Comparison of ENCODE assay signal across 13 mouse cellular contexts in genomic region chr13:108263042-108263441, GRCm38 (mm10). TPM values are rescaled to one million over a fixed set of nuclear protein-coding genes. Genes with fewer than 3 reads are reported as not detected.
DNase-seq lines count a peak whose midpoint lies in the region; ATAC-seq and TF ChIP-seq lines count a peak whose summit lies in the region.
"Had no signal": no experiment of that assay in that cellular context is flagged by ENCODE, and none has a peak within 500 bp of the region (broad histone marks: within the 10 kb centered on the region; RNA-seq: fewer than 3 reads in every experiment).

No protein-coding gene starts in this region.

- no peak overlapping the region for H3K4me3 ChIP-seq in lung, adult 2 months (replicated peaks; ENCODE audit: extremely low read depth, low read depth, low read length)
- H3K4me3 ChIP-seq: megakaryocyte, embryonic 14.5 days; neural tube, embryonic 13.5 days had no signal

- no peak for TF ChIP-seq POLR2A in lung, adult 2 months (IDR thresholded peaks at IDR 0.05; ENCODE audit: borderline replicate concordance, extremely low read depth, low read depth, low read length)

- TF ChIP-seq CTCF in lung, adult 2 months (IDR thresholded peaks at IDR 0.05; ENCODE audit: insufficient read depth, low read length): no peak

- no peaks in the 10 kb centered on the region for H3K4me1 ChIP-seq in lung, adult 2 months (ENCODE audit: control insufficient read depth, insufficient read depth, low read length)
- H3K4me1 ChIP-seq: neural tube, embryonic 13.5 days had no signal

- no peak for DNase-seq in frontal cortex, postnatal 36 days (ENCODE audit: low spot score in 2 of 2)
- DNase-seq in lung, postnatal 10 days: peak; percentile 17
- DNase-seq in lung, adult 2 months: no peak
- DNase-seq in adipocyte (ENCODE audit: low spot score): peak; percentile 12
- DNase-seq in cerebellum, postnatal 36 days: no peak
- no peak for DNase-seq in T-cell, adult 2 months (ENCODE audit: low spot score)
- DNase-seq: adrenal gland, adult 8-10 months; gastrocnemius, postnatal 10 days; heart, postnatal 14 days; thymus, adult 18-20 months had no signal

- WGBS in lung, adult 2 months: 30% methylated on average over 8 of the region's 8 CpGs

- peak; percentile 38; the same call in 1 of the 2 replicates for ATAC-seq in frontal cortex, adult (ENCODE audit: low TSS enrichment)

RNA-seq across cellular contexts. Expression of gene Elovl7, which starts 48.8 kb away (rescaled TPM):
- 1.1 and 4.8 TPM in 2 replicates for polyA plus RNA-seq in lung, adult 2 months (2012; rRNA removed)

RNA-seq across cellular contexts. Expression of gene Depdc1b, which starts 53.1 kb away (rescaled TPM):
- 0.19 and 0.37 TPM in 2 replicates for polyA plus RNA-seq in lung, adult 2 months (2012; rRNA removed)

Comparison
In these comparisons a context has a peak if more than half of its experiments do, and no peak if none do; other contexts are left out.
1. DNase-seq: peak in lung, postnatal 10 days (single experiment) and adipocyte (single experiment); none in frontal cortex, postnatal 36 days (0 of 2), lung, adult 2 months (single experiment), cerebellum, postnatal 36 days (0 of 2) and T-cell, adult 2 months (single experiment).